7 mouse cellular contexts compared by ENCODE assay signal in the genomic region with DNA sequence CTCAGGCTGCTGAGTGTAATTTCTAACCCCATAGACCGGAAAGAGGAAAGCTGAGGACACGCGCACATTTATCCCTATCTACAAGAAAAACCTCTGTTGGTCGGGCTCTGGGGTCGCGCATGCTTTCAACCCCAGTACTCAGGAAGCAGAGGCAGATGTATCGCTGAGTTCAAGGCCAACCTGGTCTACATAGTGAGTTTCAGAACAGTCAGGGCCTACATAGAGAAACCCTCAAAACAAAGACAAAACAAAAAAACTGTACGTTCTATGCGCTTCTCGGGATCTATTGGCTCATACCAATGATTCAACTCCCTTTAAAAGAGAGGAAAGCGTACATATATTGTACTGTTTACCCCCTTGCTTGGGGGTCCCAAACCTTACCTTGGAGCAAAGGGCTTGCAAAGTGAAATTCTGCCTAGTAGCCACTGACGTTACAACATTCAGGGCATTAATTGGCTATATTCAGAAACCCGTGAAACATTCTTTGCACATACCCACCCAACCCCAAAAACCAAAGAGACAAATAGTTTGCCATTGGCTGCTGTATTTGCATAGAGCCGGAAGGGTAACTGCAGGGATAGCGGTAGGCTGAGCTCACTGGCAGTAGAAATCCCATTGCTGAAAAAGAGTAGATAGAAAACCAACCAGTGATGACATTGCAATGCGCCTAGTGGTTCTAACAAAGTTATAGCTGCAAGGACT. TPM values are rescaled to one million over a fixed set of nuclear protein-coding genes. Genes with fewer than 3 reads are reported as not detected.
A peak's percentile ranks its signal among the peaks of the same experiment; 100 is the strongest.
DNase-seq lines count a peak whose midpoint lies in the region; ATAC-seq lines count a peak whose summit lies in the region.

No protein-coding gene starts in this region.

- peak overlapping the region; percentile 57 for H3K4me2 ChIP-seq in embryonic facial prominence, embryonic 15.5 days (replicated peaks)
- H3K4me2 ChIP-seq in limb, embryonic 13.5 days (replicated peaks) = peak overlapping the region; percentile 64
- peak overlapping the region; percentile 58 for H3K4me2 ChIP-seq in stomach, embryonic 16.5 days (ENCODE audit: low read depth, low read length)

- peak overlapping the region; percentile 96 for H3K4me3 ChIP-seq in megakaryocyte, embryonic 14.5 days (replicated peaks)
- H3K4me3 ChIP-seq in embryonic facial prominence, embryonic 15.5 days (replicated peaks) = peak overlapping the region; percentile 74
- H3K4me3 ChIP-seq in limb, embryonic 13.5 days = peak overlapping the region; percentile 67
- H3K4me3 ChIP-seq in stomach, embryonic 16.5 days (replicated peaks; ENCODE audit: low read length) = peak overlapping the region; percentile 91

- peaks cover 28% of the 10 kb centered on the region for H3K36me3 ChIP-seq in megakaryocyte, embryonic 14.5 days (replicated peaks; ENCODE audit: low read length)
- H3K36me3 ChIP-seq in embryonic facial prominence, embryonic 15.5 days = peaks cover 20% of the 10 kb centered on the region
- peaks cover 26% of the 10 kb centered on the region for H3K36me3 ChIP-seq in limb, embryonic 13.5 days
- H3K36me3 ChIP-seq in stomach, embryonic 16.5 days (ENCODE audit: control insufficient read depth, insufficient read depth, low read length) = peaks cover 3% of the 10 kb centered on the region

- DNase-seq in right cerebral cortex, postnatal 25 days = no peak
- DNase-seq in right cerebral cortex, adult 2 months (ENCODE audit: low spot score in 2 of 2) = no peak

- 46% methylated on average over 16 of the region's 16 CpGs for WGBS in embryonic facial prominence, embryonic 15.5 days
- WGBS in limb, embryonic 13.5 days = 45% methylated on average over 16 of the region's 16 CpGs
- 42% methylated on average over 16 of the region's 16 CpGs for WGBS in stomach, embryonic 16.5 days

- 0 out of 2 replicates have a peak overlapping the region, but pooled peaks have one; percentile 34 for H3K9ac ChIP-seq in embryonic facial prominence, embryonic 15.5 days
- H3K9ac ChIP-seq in limb, embryonic 13.5 days = peak overlapping the region; percentile 14; the same call in 1 of the 2 replicates
- peak overlapping the region; percentile 65 for H3K9ac ChIP-seq in stomach, embryonic 16.5 days (ENCODE audit: low read length)

- H3K27me3 ChIP-seq in megakaryocyte, embryonic 14.5 days (replicated peaks) = no peaks in the 10 kb centered on the region
- no peaks in the 10 kb centered on the region for H3K27me3 ChIP-seq in embryonic facial prominence, embryonic 15.5 days
- H3K27me3 ChIP-seq in limb, embryonic 13.5 days = no peaks in the 10 kb centered on the region
- no peaks in the 10 kb centered on the region for H3K27me3 ChIP-seq in stomach, embryonic 16.5 days (ENCODE audit: control insufficient read depth, insufficient read depth, low read length)

- H3K27ac ChIP-seq in embryonic facial prominence, embryonic 15.5 days (replicated peaks) = peak overlapping the region; percentile 80
- H3K27ac ChIP-seq in limb, embryonic 13.5 days = peak overlapping the region; percentile 72
- peak overlapping the region; percentile 97 for H3K27ac ChIP-seq in stomach, embryonic 16.5 days (ENCODE audit: low read length)

- no peaks in the 10 kb centered on the region for H3K9me3 ChIP-seq in megakaryocyte, embryonic 14.5 days
- no peaks in the 10 kb centered on the region for H3K9me3 ChIP-seq in embryonic facial prominence, embryonic 15.5 days (replicated peaks)
- H3K9me3 ChIP-seq in limb, embryonic 13.5 days = no peaks in the 10 kb centered on the region
- no peaks in the 10 kb centered on the region for H3K9me3 ChIP-seq in stomach, embryonic 16.5 days (replicated peaks; ENCODE audit: control insufficient read depth, low read length)

- no peak for ATAC-seq in megakaryocyte, adult 5-6 weeks (ENCODE audit: poor library complexity, severe bottlenecking)
- no peak for ATAC-seq in embryonic facial prominence, embryonic 15.5 days (ENCODE audit: insufficient number of reproducible peaks, low FRiP score, low TSS enrichment, low read depth)
- no peak for ATAC-seq in limb, embryonic 13.5 days (ENCODE audit: low FRiP score, low read depth)
- ATAC-seq in stomach, embryonic 16.5 days (ENCODE audit: insufficient read depth, low FRiP score) = no peak

- peaks cover 57% of the 10 kb centered on the region for H3K4me1 ChIP-seq in megakaryocyte, embryonic 14.5 days
- H3K4me1 ChIP-seq in embryonic facial prominence, embryonic 15.5 days = peaks cover 7% of the 10 kb centered on the region
- H3K4me1 ChIP-seq in limb, embryonic 13.5 days = peaks cover 23% of the 10 kb centered on the region
- H3K4me1 ChIP-seq in stomach, embryonic 16.5 days (ENCODE audit: control insufficient read depth, insufficient read depth, low read length) = peaks cover 11% of the 10 kb centered on the region

RNA-seq across cellular contexts. Expression of a gene that starts 0.7 kb away (rescaled TPM):
- polyA plus RNA-seq in megakaryocyte, embryonic 14.5 days (2012; ENCODE audit: insufficient read depth, low replicate concordance) = 400 and 700 TPM in 2 replicates
- total RNA-seq in megakaryocyte, adult 5-6 weeks (2015) = 65.7 and 73.7 TPM in 2 replicates
- 26.8 and 30.4 TPM in 2 replicates for total RNA-seq in megakaryocyte, adult 5-6 weeks (2017)
- polyA plus RNA-seq in embryonic facial prominence, embryonic 15.5 days (2015; fragmentation: Nextera tagmentation; extraction: Ambion mirVana) = 72.4 and 73.1 TPM in 2 replicates
- polyA plus RNA-seq in limb, embryonic 13.5 days (2015; fragmentation: Nextera tagmentation; extraction: Ambion mirVana) = 69.4 and 71.7 TPM in 2 replicates
- 68.9 and 72.7 TPM in 2 replicates for polyA plus RNA-seq in stomach, embryonic 16.5 days (2015; fragmentation: Nextera tagmentation; extraction: Ambion mirVana)

RNA-seq across cellular contexts. Expression of a gene that starts 1.5 kb away (rescaled TPM):
- polyA plus RNA-seq in megakaryocyte, embryonic 14.5 days (2012; ENCODE audit: insufficient read depth, low replicate concordance) = not detected in 2 replicates
- not detected in 2 replicates for total RNA-seq in megakaryocyte, adult 5-6 weeks (2015)
- total RNA-seq in megakaryocyte, adult 5-6 weeks (2017) = not detected in 2 replicates
- 1.9 TPM in 1 of 2 replicates, not detected in the other for polyA plus RNA-seq in embryonic facial prominence, embryonic 15.5 days (2015; fragmentation: Nextera tagmentation; extraction: Ambion mirVana)
- polyA plus RNA-seq in limb, embryonic 13.5 days (2015; fragmentation: Nextera tagmentation; extraction: Ambion mirVana) = 2.6 and 4.5 TPM in 2 replicates
- polyA plus RNA-seq in stomach, embryonic 16.5 days (2015; fragmentation: Nextera tagmentation; extraction: Ambion mirVana) = not detected in 2 replicates

RNA-seq across cellular contexts. Expression of a gene that starts 1.6 kb away (rescaled TPM):
- not detected in 2 replicates for polyA plus RNA-seq in megakaryocyte, embryonic 14.5 days (2012; ENCODE audit: insufficient read depth, low replicate concordance)
- total RNA-seq in megakaryocyte, adult 5-6 weeks (2015) = not detected in 2 replicates
- total RNA-seq in megakaryocyte, adult 5-6 weeks (2017) = not detected in 2 replicates
- 37.4 and 53.5 TPM in 2 replicates for polyA plus RNA-seq in embryonic facial prominence, embryonic 15.5 days (2015; fragmentation: Nextera tagmentation; extraction: Ambion mirVana)
- polyA plus RNA-seq in limb, embryonic 13.5 days (2015; fragmentation: Nextera tagmentation; extraction: Ambion mirVana) = 126 and 145 TPM in 2 replicates
- polyA plus RNA-seq in stomach, embryonic 16.5 days (2015; fragmentation: Nextera tagmentation; extraction: Ambion mirVana) = 8.0 and 9.3 TPM in 2 replicates

RNA-seq across cellular contexts. Expression of a gene that starts 12.8 kb away (rescaled TPM):
- 75.2 and 107 TPM in 2 replicates for polyA plus RNA-seq in megakaryocyte, embryonic 14.5 days (2012; ENCODE audit: insufficient read depth, low replicate concordance)
- 11.1 and 12.5 TPM in 2 replicates for total RNA-seq in megakaryocyte, adult 5-6 weeks (2015)
- total RNA-seq in megakaryocyte, adult 5-6 weeks (2017) = 22.2 and 29.6 TPM in 2 replicates
- 83.0 and 86.7 TPM in 2 replicates for polyA plus RNA-seq in embryonic facial prominence, embryonic 15.5 days (2015; fragmentation: Nextera tagmentation; extraction: Ambion mirVana)
- polyA plus RNA-seq in limb, embryonic 13.5 days (2015; fragmentation: Nextera tagmentation; extraction: Ambion mirVana) = 74.3 and 76.0 TPM in 2 replicates
- 55.8 and 56.3 TPM in 2 replicates for polyA plus RNA-seq in stomach, embryonic 16.5 days (2015; fragmentation: Nextera tagmentation; extraction: Ambion mirVana)

RNA-seq across cellular contexts. Expression of a gene that starts 16.2 kb away (rescaled TPM):
- polyA plus RNA-seq in megakaryocyte, embryonic 14.5 days (2012; ENCODE audit: insufficient read depth, low replicate concordance) = 1.0 and 2.3 TPM in 2 replicates
- 4.0 and 8.5 TPM in 2 replicates for total RNA-seq in megakaryocyte, adult 5-6 weeks (2015)
- total RNA-seq in megakaryocyte, adult 5-6 weeks (2017) = 0.51 and 0.73 TPM in 2 replicates
- 3.9 and 4.3 TPM in 2 replicates for polyA plus RNA-seq in embryonic facial prominence, embryonic 15.5 days (2015; fragmentation: Nextera tagmentation; extraction: Ambion mirVana)
- 3.6 TPM in 2 replicates for polyA plus RNA-seq in limb, embryonic 13.5 days (2015; fragmentation: Nextera tagmentation; extraction: Ambion mirVana)
- polyA plus RNA-seq in stomach, embryonic 16.5 days (2015; fragmentation: Nextera tagmentation; extraction: Ambion mirVana) = 3.2 TPM in 2 replicates

Comparison
In these comparisons a context has a peak if more than half of its experiments do, and no peak if none do; other contexts are left out.
1. H3K9ac ChIP-seq: peak in every context shown above with its lines; median percentile 65 in stomach, embryonic 16.5 days; 34 in embryonic facial prominence, embryonic 15.5 days; 14 in limb, embryonic 13.5 days.